Mouse (Mus musculus) midbrain, embryonic 14.5 days (tissue): ENCODE data around the gene Gm20388. TPM values are rescaled to one million over a fixed set of nuclear protein-coding genes. Genes with fewer than 3 reads are reported as not detected.

ENCODE experiments used
- ATAC-seq: fragments of 200-750 bp; cut with Nextera tagmentation; 2 replicates; pipeline ENCODE4 v1.8.0; 2017; ENCODE audit warnings: moderate number of reproducible peaks, moderate library complexity; ENCODE audit not compliant: low FRiP score, low TSS enrichment
- DNase-seq: peaks from one replicate; pipeline ENCODE4 v3.0.0-alpha.2; 2015
- H3K27ac ChIP-seq: fragments of 300-500 bp; sonication (generic); replicated peaks from 2 replicates; pipeline ENCODE4 v1.5.1; 2014; ENCODE audit warnings: mild to moderate bottlenecking, low read depth, low read length, moderate library complexity
- H3K27me3 ChIP-seq: fragments of 300-500 bp; sonication (generic); 2 replicates; pipeline ENCODE4 v1.6.1; 2014; ENCODE audit warnings: low read length, control low read depth, mixed read lengths; ENCODE audit not compliant: control insufficient read depth, insufficient read depth
- H3K36me3 ChIP-seq: fragments of 300-500 bp; sonication (generic); 2 replicates; pipeline ENCODE4 v1.6.1; 2014; ENCODE audit warnings: low read length, control low read depth; ENCODE audit not compliant: control insufficient read depth, insufficient read depth
- H3K4me1 ChIP-seq: fragments of 300-500 bp; sonication (generic); 2 replicates; pipeline ENCODE4 v1.6.1; 2014; ENCODE audit warnings: mild to moderate bottlenecking, antibody characterized with exemption, low read length, control low read depth; ENCODE audit not compliant: control insufficient read depth, insufficient read depth
- H3K4me2 ChIP-seq: fragments of 300-500 bp; sonication (generic); 2 replicates; pipeline ENCODE4 v1.6.1; 2014; ENCODE audit warnings: mild to moderate bottlenecking, low read length, moderate library complexity
- H3K4me3 ChIP-seq: fragments of 300-500 bp; sonication (generic); replicated peaks from 2 replicates; pipeline ENCODE4 v1.5.1; 2014; ENCODE audit warnings: low read depth, low read length
- H3K9ac ChIP-seq: fragments of 300-500 bp; sonication (generic); replicated peaks from 2 replicates; pipeline ENCODE4 v1.6.1; 2014; ENCODE audit warnings: mild to moderate bottlenecking, low read length, moderate library complexity
- H3K9me3 ChIP-seq: fragments of 300-500 bp; sonication (generic); 2 replicates; pipeline ENCODE4 v1.6.1; 2016; ENCODE audit warnings: low read length, control low read depth, mixed read lengths; ENCODE audit not compliant: control insufficient read depth
- WGBS: fragments of 180-500 bp; shearing (Covaris S2); extraction: QIAGEN DNeasy Blood & Tissue Kit; methylation state at CpG from one replicate; pipeline ENCODE4 v1.1.7; 2014; 5-methylcytosine and 5-hydroxymethylcytosine counted together
- polyA plus RNA-seq: library from polyadenylated mRNA; unstranded; fragments of >200 nt; fragmentation: Nextera tagmentation; extraction: Ambion mirVana; gene quantifications from 2 replicates; pipeline ENCODE4 v1.2.1, GENCODE M21; 2014

The Gm20388 gene
- polyA plus RNA-seq, 1 experiment from 2014 or later, result 4.1 TPM

- DNase-seq (no peak), ATAC-seq (peak; percentile 41; the same call in 1 of the 2 replicates)
- H3K36me3 ChIP-seq, result no peaks in the 10 kb centered on the region
- H3K9me3 ChIP-seq, result no peaks in the 10 kb centered on the region
- under 1% methylated on average over 14 of the region's 14 CpGs for WGBS
- H3K27me3 ChIP-seq, result no peaks in the 10 kb centered on the region
- peak overlapping the region; percentile 87 for H3K9ac ChIP-seq
- peak overlapping the region; percentile 75 for H3K4me2 ChIP-seq
- H3K4me1 ChIP-seq, result peaks cover 20% of the 10 kb centered on the region
- peak overlapping the region; percentile 91 for H3K4me3 ChIP-seq
- peak overlapping the region; percentile 90 for H3K27ac ChIP-seq
Observed at GRCm38 (mm10) chr8:123064809-123065213, 3154.2 kb downstream of the Gm20388 start.

- H3K4me2 ChIP-seq, result peak overlapping the region; percentile 75
- under 1% methylated on average over 84 of the region's 84 CpGs for WGBS
Observed at GRCm38 (mm10) chr8:123065214-123066100, 3154.8 kb downstream of the Gm20388 start.

DNA sequence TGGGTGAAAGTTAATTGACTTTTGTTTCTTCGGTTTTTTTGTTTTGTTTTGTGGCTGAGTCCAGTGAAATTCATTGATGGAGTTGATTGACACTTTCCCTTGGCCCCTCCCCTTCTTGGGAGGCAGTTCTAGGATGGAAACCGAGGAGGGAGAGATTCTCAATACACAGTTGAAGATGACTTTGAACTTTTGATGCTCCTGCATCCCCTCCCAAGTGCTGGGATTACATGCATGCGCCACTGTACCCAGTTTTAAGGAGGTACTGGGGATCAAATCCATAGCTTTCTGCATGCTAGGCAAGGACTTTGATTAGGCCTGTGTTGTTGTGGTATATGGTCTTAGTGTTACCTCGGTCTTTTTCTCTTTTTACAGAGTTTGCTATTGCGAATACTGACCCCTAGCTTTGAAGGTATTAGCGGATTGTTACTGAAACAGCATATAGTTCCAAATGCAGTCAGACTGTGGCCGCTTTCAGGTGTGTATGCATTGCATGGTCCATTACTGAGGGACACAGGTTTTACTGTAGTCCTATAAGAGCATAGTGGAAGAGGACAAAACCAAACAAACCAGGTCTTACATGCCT, 3155.6 kb downstream of the Gm20388 start:
- Histone ChIP-seq H3K9me3 (no peaks in the 10 kb centered on the region), H3K27me3 (no peaks in the 10 kb centered on the region), H3K9ac (peak overlapping the region; percentile 87), H3K4me3 (peak overlapping the region; percentile 91), H3K4me1 (peaks cover 20% of the 10 kb centered on the region), H3K36me3 (peaks cover 7% of the 10 kb centered on the region), H3K27ac (peak overlapping the region; percentile 90; the same call in 1 of the 2 replicates), H3K4me2 (peak overlapping the region; percentile 75)
- peak; percentile 21 for DNase-seq
- ATAC-seq, result no peak
- WGBS, result 37% methylated on average over 7 of the region's 7 CpGs

More at GRCm38 (mm10) chr8:123065214-123066100, 3154.8 kb downstream of the Gm20388 start:
- H3K4me1 ChIP-seq, result peaks cover 20% of the 10 kb centered on the region
- peak overlapping the region; percentile 87 for H3K9ac ChIP-seq
- DNase-seq (peak; percentile 100), ATAC-seq (peak; percentile 94)
- H3K27me3 ChIP-seq, result no peaks in the 10 kb centered on the region
- peaks cover 3% of the 10 kb centered on the region for H3K36me3 ChIP-seq
- peak overlapping the region; percentile 90 for H3K27ac ChIP-seq
- H3K9me3 ChIP-seq, result no peaks in the 10 kb centered on the region
- peak overlapping the region; percentile 91 for H3K4me3 ChIP-seq

DNA sequence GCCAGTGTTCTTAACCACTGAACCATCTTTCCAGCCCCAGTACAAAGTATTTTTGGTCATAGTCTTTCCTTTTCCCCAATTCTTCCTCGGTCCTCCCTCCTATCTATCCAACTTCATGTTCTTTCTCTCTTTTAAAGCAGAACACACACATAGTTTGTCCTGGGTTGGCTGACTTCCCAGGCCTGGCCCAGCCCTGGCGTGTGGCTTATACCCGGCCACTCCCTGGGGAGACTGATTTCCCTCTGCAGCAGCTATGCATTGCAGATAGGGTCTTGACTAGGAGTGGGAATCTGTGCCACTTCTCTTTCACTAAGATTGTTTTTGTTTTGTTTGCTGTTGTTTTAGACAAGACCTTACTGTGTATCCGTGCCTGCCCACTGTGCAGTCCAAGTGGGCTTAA, 3160.5 kb downstream of the Gm20388 start:
- H3K9me3 ChIP-seq, result no peaks in the 10 kb centered on the region
- ATAC-seq (no peak), DNase-seq (peak; percentile 18)
- no peak overlapping the region for H3K4me2 ChIP-seq
- H3K27me3 ChIP-seq, result no peaks in the 10 kb centered on the region
- peaks cover 8% of the 10 kb centered on the region for H3K4me1 ChIP-seq
- H3K36me3 ChIP-seq, result peaks cover 53% of the 10 kb centered on the region
- H3K9ac ChIP-seq, result no peak overlapping the region
- H3K27ac ChIP-seq, result no peak overlapping the region
- no peak overlapping the region for H3K4me3 ChIP-seq
- 78% methylated on average over 4 of the region's 4 CpGs for WGBS

DNA sequence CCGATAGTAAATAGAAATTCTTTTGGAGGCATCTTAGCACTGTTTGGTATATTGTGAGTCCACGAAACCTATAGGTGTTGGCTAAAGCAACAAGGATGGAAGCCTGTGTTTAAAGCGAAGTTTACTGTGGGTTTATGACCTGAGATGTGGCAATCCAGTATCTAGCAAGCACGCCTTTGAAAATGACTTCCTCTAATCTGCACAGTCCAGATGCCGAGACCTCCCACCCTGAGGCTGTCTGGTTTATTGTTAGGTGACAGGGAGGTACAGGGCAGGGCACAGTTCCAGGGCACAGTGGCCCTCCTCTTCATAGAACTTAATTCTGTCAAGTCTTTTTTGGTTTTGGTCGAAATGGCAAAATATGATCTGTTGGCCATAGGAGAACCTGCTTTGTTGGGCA, 3166.6 kb downstream of the Gm20388 start:
- DNase-seq (no peak), ATAC-seq (no peak)
- Histone ChIP-seq H3K4me1 (no peaks in the 10 kb centered on the region), H3K4me3 (no peak overlapping the region), H3K9ac (no peak overlapping the region), H3K36me3 (peaks cover 95% of the 10 kb centered on the region), H3K27me3 (no peaks in the 10 kb centered on the region), H3K4me2 (no peak overlapping the region), H3K9me3 (no peaks in the 10 kb centered on the region), H3K27ac (no peak overlapping the region)
- 95% methylated on average over 6 of the region's 6 CpGs for WGBS

DNA sequence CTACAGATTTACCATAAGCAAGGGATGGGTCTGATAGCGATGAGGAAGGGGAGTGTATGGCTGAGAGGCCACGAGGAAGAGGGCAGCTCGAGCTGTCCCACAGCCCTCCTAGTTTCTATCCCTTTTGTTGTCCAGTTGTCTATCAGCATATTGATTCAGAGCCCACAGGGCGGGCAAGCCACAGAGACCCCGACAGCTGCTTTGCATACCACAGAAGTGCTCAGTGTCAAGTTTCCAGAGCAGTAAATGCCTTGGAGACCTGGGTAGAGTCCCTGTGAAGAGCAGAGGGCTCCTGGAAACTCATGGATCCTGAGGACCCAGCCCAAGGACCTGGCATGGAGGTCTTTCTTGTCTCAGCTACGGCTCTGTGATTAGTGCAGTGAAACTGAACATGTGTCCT, 3172.4 kb downstream of the Gm20388 start:
- H3K9ac ChIP-seq, result no peak overlapping the region
- no peaks in the 10 kb centered on the region for H3K4me1 ChIP-seq
- peaks cover 95% of the 10 kb centered on the region for H3K36me3 ChIP-seq
- no peaks in the 10 kb centered on the region for H3K9me3 ChIP-seq
- H3K27me3 ChIP-seq, result no peaks in the 10 kb centered on the region
- ATAC-seq, result no peak
- no peak overlapping the region for H3K4me3 ChIP-seq
- 81% methylated on average over 6 of the region's 6 CpGs for WGBS
- DNase-seq, result no peak
- H3K27ac ChIP-seq, result no peak overlapping the region
- no peak overlapping the region for H3K4me2 ChIP-seq

DNA sequence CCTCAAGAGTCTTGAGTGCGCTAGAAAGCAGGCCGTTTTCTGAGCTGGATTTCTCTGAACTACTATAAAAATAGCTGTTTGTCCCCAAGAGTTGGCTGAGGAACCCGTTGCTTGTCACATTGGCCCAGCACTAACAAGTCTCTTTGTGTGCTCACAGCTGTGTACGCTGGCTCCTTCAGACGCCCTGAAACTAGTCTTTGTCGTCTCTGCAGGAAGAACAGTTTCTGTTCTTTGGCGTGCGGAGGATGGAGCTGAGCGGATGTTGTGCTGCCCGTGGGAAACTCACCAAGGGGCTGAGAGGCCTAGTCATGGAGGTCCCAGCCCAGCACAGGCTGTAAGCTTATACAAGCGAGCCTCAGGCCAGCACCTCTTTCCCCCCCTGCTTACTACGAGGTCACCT, 3173.0 kb downstream of the Gm20388 start:
- Histone ChIP-seq H3K9ac (no peak overlapping the region), H3K9me3 (no peaks in the 10 kb centered on the region), H3K27me3 (no peaks in the 10 kb centered on the region), H3K4me3 (no peak overlapping the region), H3K4me1 (no peaks in the 10 kb centered on the region), H3K4me2 (no peak overlapping the region), H3K27ac (no peak overlapping the region), H3K36me3 (peaks cover 95% of the 10 kb centered on the region)
- WGBS, result 93% methylated on average over 12 of the region's 12 CpGs
- ATAC-seq, result no peak
- DNase-seq, result no peak

GRCm38 (mm10) chr8:123087289-123087688, 3176.6 kb downstream of the Gm20388 start:
- no peaks in the 10 kb centered on the region for H3K4me1 ChIP-seq
- DNase-seq (no peak), ATAC-seq (no peak)
- peaks cover 97% of the 10 kb centered on the region for H3K36me3 ChIP-seq
- WGBS, result 88% methylated on average over 9 of the region's 9 CpGs
- H3K27ac ChIP-seq, result no peak overlapping the region
- no peaks in the 10 kb centered on the region for H3K27me3 ChIP-seq
- H3K9me3 ChIP-seq, result no peaks in the 10 kb centered on the region
- H3K4me2 ChIP-seq, result no peak overlapping the region
- H3K9ac ChIP-seq, result no peak overlapping the region
- no peak overlapping the region for H3K4me3 ChIP-seq
